Mouse (Mus musculus) MEL (cell line): Measurements from ENCODE around the gene Shf. TPM values are rescaled to one million over a fixed set of nuclear protein-coding genes. Genes with fewer than 3 reads are reported as not detected.

Experiments
- DNase-seq: peaks from one replicate; pipeline ENCODE4 v3.0.0; 2011; ENCODE audit warnings: low read depth, low spot score
- H3K27ac ChIP-seq: 2 replicates; pipeline ENCODE4 v1.5.1; 2012; ENCODE audit warnings: low read depth, mild to moderate bottlenecking, control low read depth, low read length, moderate library complexity; ENCODE audit not compliant: control insufficient read depth
- H3K27me3 ChIP-seq, 2 experiments: fragments of 150-350 bp in 1 of 2; sonication (generic) in 1 of 2; 2 replicates each; pipeline ENCODE4 v1.6.1; 2012; ENCODE audit warnings: low read length in 2 of 2, mild to moderate bottlenecking in 2 of 2, improper control_type of control experiment in 1 of 2, moderate library complexity in 1 of 2; ENCODE audit not compliant: insufficient read depth in 2 of 2, control insufficient read depth in 1 of 2
- H3K36me3 ChIP-seq, 2 experiments: 2 replicates each; pipeline ENCODE4 v1.6.1; 2012 to 2014; ENCODE audit warnings: low read length in 2 of 2, improper control_type of control experiment in 1 of 2, inconsistent platforms in 1 of 2, mild to moderate bottlenecking in 1 of 2; ENCODE audit not compliant: insufficient read depth in 2 of 2, control insufficient read depth in 1 of 2
- H3K4me1 ChIP-seq, 2 experiments: fragments of 150-350 bp in 1 of 2; sonication (generic) in 1 of 2; 2 replicates each; pipeline ENCODE4 v1.6.1; 2012; ENCODE audit warnings: low read length in 2 of 2, improper control_type of control experiment in 1 of 2, mild to moderate bottlenecking in 1 of 2; ENCODE audit not compliant: insufficient read depth in 2 of 2, control insufficient read depth in 1 of 2
- H3K4me3 ChIP-seq, 2 experiments: fragments of 150-350 bp in 1 of 2; sonication (generic) in 1 of 2; 2 replicates each; pipeline ENCODE4 v1.5.1; 2012; ENCODE audit warnings: low read depth in 2 of 2, low read length in 2 of 2, mild to moderate bottlenecking in 2 of 2, moderate library complexity in 2 of 2, control low read depth in 1 of 2, improper control_type of control experiment in 1 of 2; ENCODE audit not compliant: control insufficient read depth in 1 of 2, insufficient read depth in 1 of 2
- H3K79me2 ChIP-seq: 2 replicates; pipeline ENCODE4 v1.6.1; 2012; ENCODE audit warnings: mild to moderate bottlenecking, low read length, moderate library complexity; ENCODE audit not compliant: control insufficient read depth, poor library complexity, insufficient read depth
- H3K9ac ChIP-seq: 2 replicates; pipeline ENCODE4 v1.6.1; 2012; ENCODE audit warnings: low read depth, mild to moderate bottlenecking, control low read depth, low read length, moderate library complexity; ENCODE audit not compliant: control insufficient read depth, poor library complexity, severe bottlenecking
- H3K9me3 ChIP-seq: fragments of 150-350 bp; sonication (generic); replicated peaks from 2 replicates; pipeline ENCODE4 v1.6.1; 2012; ENCODE audit warnings: mild to moderate bottlenecking, low read length, improper control_type of control experiment, moderate library complexity; ENCODE audit not compliant: insufficient read depth
- CHD1 ChIP-seq: IDR thresholded peaks from 2 replicates; pipeline ENCODE4 v1.6.1; 2012; ENCODE audit warnings: low read depth, mild to moderate bottlenecking, inconsistent platforms, low read length, improper control_type of control experiment
- CTCF ChIP-seq, 3 experiments: IDR thresholded peaks in 2 of 3; conservative IDR thresholded peaks in 1 of 3; 2 replicates each; pipeline ENCODE4 v1.5.1; 2011 to 2012; ENCODE audit warnings: low read length in 3 of 3, low read depth in 2 of 3, mild to moderate bottlenecking in 2 of 3, improper control_type of control experiment in 1 of 3, inconsistent platforms in 1 of 3, mixed read lengths in 1 of 3, moderate library complexity in 1 of 3; ENCODE audit not compliant: control insufficient read depth in 1 of 3, insufficient read depth in 1 of 3, poor library complexity in 1 of 3, severe bottlenecking in 1 of 3
- ELF1 ChIP-seq: IDR thresholded peaks from 2 replicates; pipeline ENCODE4 v1.6.1; 2014; ENCODE audit warnings: low read depth, mild to moderate bottlenecking, inconsistent platforms, low read length, improper control_type of control experiment, moderate library complexity
- ETS1 ChIP-seq: IDR thresholded peaks from 2 replicates; pipeline ENCODE4 v1.6.1; 2012; ENCODE audit warnings: low read depth, mild to moderate bottlenecking, inconsistent platforms, low read length, improper control_type of control experiment, moderate library complexity
- GABPA ChIP-seq: IDR thresholded peaks from 2 replicates; pipeline ENCODE4 v1.6.1; 2012; ENCODE audit warnings: low read depth, mild to moderate bottlenecking, inconsistent platforms, low read length, improper control_type of control experiment, moderate library complexity
- HCFC1 ChIP-seq: IDR thresholded peaks from 2 replicates; pipeline ENCODE4 v1.6.1; 2012; ENCODE audit warnings: low read depth, mild to moderate bottlenecking, inconsistent platforms, low read length, improper control_type of control experiment, moderate library complexity
- JUND ChIP-seq: IDR thresholded peaks from 2 replicates; pipeline ENCODE4 v1.6.1; 2011; ENCODE audit warnings: low read depth, mild to moderate bottlenecking, improper control_type of control experiment, low read length
- MAX ChIP-seq: IDR thresholded peaks from 2 replicates; pipeline ENCODE4 v1.6.1; 2011; ENCODE audit warnings: low read length, improper control_type of control experiment
- MAZ ChIP-seq: IDR thresholded peaks from 2 replicates; pipeline ENCODE4 v1.6.1; 2012; ENCODE audit warnings: low read depth, mild to moderate bottlenecking, inconsistent platforms, low read length, improper control_type of control experiment
- MEF2A ChIP-seq: IDR thresholded peaks from 2 replicates; pipeline ENCODE4 v1.6.1; 2014; ENCODE audit warnings: low read depth, mild to moderate bottlenecking, inconsistent platforms, low read length, improper control_type of control experiment; ENCODE audit not compliant: poor library complexity, insufficient replicate concordance, severe bottlenecking; ENCODE audit errors: extremely low read depth
- MXI1 ChIP-seq: IDR thresholded peaks from 2 replicates; pipeline ENCODE4 v1.6.1; 2011; ENCODE audit warnings: mild to moderate bottlenecking, low read depth, low read length, improper control_type of control experiment
- NELFE ChIP-seq: IDR thresholded peaks from 2 replicates; pipeline ENCODE4 v1.6.1; 2011; ENCODE audit warnings: low read depth, low read length, improper control_type of control experiment
- NRF1 ChIP-seq: IDR thresholded peaks from 2 replicates; pipeline ENCODE4 v1.6.1; 2014; ENCODE audit warnings: low read depth, mild to moderate bottlenecking, inconsistent platforms, low read length, improper control_type of control experiment, moderate library complexity; ENCODE audit not compliant: poor library complexity, insufficient read depth, severe bottlenecking
- POLR2A ChIP-seq, 2 experiments: IDR thresholded peaks; 2 replicates each; pipeline ENCODE4 v1.6.1; 2011 to 2012; ENCODE audit warnings: low read length in 2 of 2, mild to moderate bottlenecking in 2 of 2, control low read depth in 1 of 2, improper control_type of control experiment in 1 of 2, low read depth in 1 of 2, moderate library complexity in 1 of 2; ENCODE audit not compliant: control insufficient read depth in 1 of 2, insufficient read depth in 1 of 2, poor library complexity in 1 of 2
- RAD21 ChIP-seq: IDR thresholded peaks from 2 replicates; pipeline ENCODE4 v1.6.1; 2011; ENCODE audit warnings: mild to moderate bottlenecking, low read depth, low read length, improper control_type of control experiment
- SIN3A ChIP-seq: IDR thresholded peaks from 2 replicates; pipeline ENCODE4 v1.6.1; 2012; ENCODE audit warnings: low read length, improper control_type of control experiment, inconsistent platforms
- SMC3 ChIP-seq: IDR thresholded peaks from 2 replicates; pipeline ENCODE4 v1.6.1; 2011; ENCODE audit warnings: low read depth, low read length, improper control_type of control experiment
- TAL1 ChIP-seq: IDR thresholded peaks from 2 replicates; pipeline ENCODE4 v1.6.1; 2012; ENCODE audit warnings: mild to moderate bottlenecking, inconsistent platforms, low read length, moderate library complexity, mixed read lengths
- TCF12 ChIP-seq: IDR thresholded peaks from 2 replicates; pipeline ENCODE4 v1.6.1; 2014; ENCODE audit warnings: low read depth, mild to moderate bottlenecking, inconsistent platforms, low read length, improper control_type of control experiment, moderate library complexity
- USF1 ChIP-seq: IDR thresholded peaks from 2 replicates; pipeline ENCODE4 v1.6.1; 2014; ENCODE audit warnings: low read depth, mild to moderate bottlenecking, inconsistent platforms, low read length, improper control_type of control experiment, moderate library complexity
- ZC3H11A ChIP-seq: IDR thresholded peaks from 2 replicates; pipeline ENCODE4 v1.6.1; 2012; ENCODE audit warnings: low read depth, mild to moderate bottlenecking, inconsistent platforms, low read length, improper control_type of control experiment
- ZKSCAN1 ChIP-seq: IDR thresholded peaks from 2 replicates; pipeline ENCODE4 v1.6.1; 2012; ENCODE audit warnings: low read depth, mild to moderate bottlenecking, inconsistent platforms, low read length, improper control_type of control experiment, moderate library complexity
- ZNF384 ChIP-seq: IDR thresholded peaks from 2 replicates; pipeline ENCODE4 v1.6.1; 2012; ENCODE audit warnings: low read depth, mild to moderate bottlenecking, inconsistent platforms, low read length, improper control_type of control experiment
- polyA plus RNA-seq, 2 experiments: library from polyadenylated mRNA; stranded (reverse) in 1 of 2; unstranded in 1 of 2; fragments of >175 nt in 1 of 2; fragments of >200 nt in 1 of 2; gene quantifications; 2 replicates each; pipeline versions ENCODE4 v1.2.1 to v1.2.4; 2012; ENCODE audit warnings: low replicate concordance in 2 of 2, low read depth in 1 of 2; ENCODE audit not compliant: insufficient read length in 2 of 2, insufficient read depth in 1 of 2, missing spikeins in 1 of 2
- total RNA-seq: library from RNA; depleted of rRNA; stranded (reverse); fragments of 300-350 nt; gene quantifications from 2 replicates; pipeline ENCODE4 v1.2.3, GENCODE M21; 2012

The Shf gene
- total and polyA plus RNA-seq, 3 experiments = 4.3 to 9.7 TPM; not detected in 1

DNA sequence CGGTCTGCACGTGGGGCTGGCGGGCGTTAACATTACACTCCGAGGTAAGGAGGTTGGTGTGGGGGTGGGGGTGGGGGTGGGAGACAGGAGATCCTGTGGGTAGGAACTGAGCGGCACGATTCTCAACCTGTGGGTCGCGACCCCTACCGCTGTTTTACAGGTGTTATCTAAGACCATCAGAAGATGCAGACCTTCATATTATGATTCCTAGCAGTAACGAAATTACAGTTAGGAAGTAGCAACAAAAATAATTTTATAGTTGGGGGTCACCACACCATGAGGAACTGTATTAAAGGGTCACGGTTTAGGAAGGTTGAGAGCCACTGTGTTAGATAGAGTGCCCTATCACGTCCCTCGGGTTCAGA lies 68.3 kb downstream of the Shf start:
- Histone ChIP-seq H3K36me3 (no peaks in the 10 kb centered on the region), H3K4me1 (no peaks in the 10 kb centered on the region), H3K9ac (no peak overlapping the region), H3K79me2 (no peaks in the 10 kb centered on the region), H3K27ac (no peak overlapping the region)
- DNase-seq = no peak
- no peak for TF ChIP-seq TCF12
- TF ChIP-seq MEF2A = no peak
- TF ChIP-seq NRF1 = no peak
- TF ChIP-seq MAZ = no peak
- TF ChIP-seq JUND = no peak
- TF ChIP-seq HCFC1 = no peak
- no peak for TF ChIP-seq GABPA
- no peak for TF ChIP-seq USF1
- TF ChIP-seq POLR2A (IDR thresholded peaks at IDR 0.05; ENCODE audit: control insufficient read depth in 1 of 2, insufficient read depth in 1 of 2, low read depth in 1 of 2, low read length in 2 of 2, poor library complexity in 1 of 2) = no peak
- no peak for TF ChIP-seq CHD1
- TF ChIP-seq TAL1 = no peak
- no peak for TF ChIP-seq ZKSCAN1
- TF ChIP-seq ZC3H11A = no peak
- no peak for TF ChIP-seq MXI1
- TF ChIP-seq ZNF384 = no peak
- no peak for TF ChIP-seq NELFE
- no peak for TF ChIP-seq CTCF (IDR thresholded peaks at IDR 0.05 in 2 of 3, conservative IDR thresholded peaks at IDR 0.05 in 1 of 3; ENCODE audit: control insufficient read depth in 1 of 3, insufficient read depth in 1 of 3, low read depth in 2 of 3, low read length in 3 of 3, poor library complexity in 1 of 3, severe bottlenecking in 1 of 3)
- no peak for TF ChIP-seq SIN3A
- no peak for TF ChIP-seq MAX
- TF ChIP-seq ETS1 = no peak
- TF ChIP-seq, all 39 proteins: peak for 0
- Histone ChIP-seq H3K9me3 (no peaks in the 10 kb centered on the region), H3K27me3 (no peaks in the 10 kb centered on the region; a peak in 1 of 4 replicates), H3K4me3 (no peak overlapping the region)

DNA sequence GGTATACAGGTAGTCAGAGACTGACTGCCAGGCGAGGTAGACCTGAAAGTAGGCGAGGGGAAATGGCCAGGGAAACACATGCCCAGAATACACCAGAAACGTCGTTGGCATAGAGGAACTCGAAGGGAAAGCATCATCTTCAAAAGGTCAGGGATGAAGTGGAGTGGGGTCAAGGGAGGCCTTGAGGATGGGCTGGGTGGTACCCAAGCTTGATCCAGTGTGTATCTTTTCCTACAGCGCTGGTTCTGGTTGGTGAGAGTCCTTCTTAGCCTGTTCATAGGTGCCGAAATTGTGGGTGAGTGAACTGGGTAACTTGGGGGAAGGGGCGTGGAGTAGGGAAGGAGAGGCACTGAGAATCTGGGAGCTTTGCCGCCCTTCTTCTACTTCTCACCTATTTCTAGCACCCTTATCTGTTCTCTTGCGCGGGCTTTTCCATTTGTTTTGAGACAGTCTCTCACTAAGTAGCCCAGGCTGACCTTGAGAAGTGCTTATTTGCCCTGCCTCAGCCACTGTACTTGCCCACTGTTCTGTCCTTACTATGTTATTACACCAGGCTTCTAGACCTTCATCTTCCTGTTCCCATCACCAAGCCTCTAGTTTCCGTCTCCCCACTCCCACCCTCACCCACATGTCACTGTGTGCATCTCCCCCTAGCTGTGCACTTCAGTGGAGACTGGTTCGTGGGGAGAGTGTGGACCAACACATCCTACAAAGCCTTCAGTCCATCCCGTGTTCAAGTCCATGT lies 68.9 kb downstream of the Shf start:
- Histone ChIP-seq H3K4me3 (no peak overlapping the region), H3K27ac (no peak overlapping the region), H3K27me3 (no peaks in the 10 kb centered on the region; a peak in 1 of 4 replicates), H3K36me3 (no peaks in the 10 kb centered on the region), H3K9ac (no peak overlapping the region), H3K4me1 (no peaks in the 10 kb centered on the region), H3K9me3 (no peaks in the 10 kb centered on the region), H3K79me2 (no peaks in the 10 kb centered on the region)
- DNase-seq = no peak
- TF ChIP-seq NRF1 = no peak
- no peak for TF ChIP-seq ELF1
- TF ChIP-seq SMC3 = no peak
- no peak for TF ChIP-seq CTCF (IDR thresholded peaks at IDR 0.05 in 2 of 3, conservative IDR thresholded peaks at IDR 0.05 in 1 of 3; ENCODE audit: control insufficient read depth in 1 of 3, insufficient read depth in 1 of 3, low read depth in 2 of 3, low read length in 3 of 3, poor library complexity in 1 of 3, severe bottlenecking in 1 of 3)
- no peak for TF ChIP-seq ETS1
- no peak for TF ChIP-seq JUND
- TF ChIP-seq RAD21 = no peak
